Mouse (Mus musculus): ENCODE measurements at regions not wholly inside any gene's neighbourhood (a gene's known extent, or its start where the extent isn't known, plus 50 kb on each side); places are given as distances from the start of the nearest gene placed in this dataset.

DNA sequence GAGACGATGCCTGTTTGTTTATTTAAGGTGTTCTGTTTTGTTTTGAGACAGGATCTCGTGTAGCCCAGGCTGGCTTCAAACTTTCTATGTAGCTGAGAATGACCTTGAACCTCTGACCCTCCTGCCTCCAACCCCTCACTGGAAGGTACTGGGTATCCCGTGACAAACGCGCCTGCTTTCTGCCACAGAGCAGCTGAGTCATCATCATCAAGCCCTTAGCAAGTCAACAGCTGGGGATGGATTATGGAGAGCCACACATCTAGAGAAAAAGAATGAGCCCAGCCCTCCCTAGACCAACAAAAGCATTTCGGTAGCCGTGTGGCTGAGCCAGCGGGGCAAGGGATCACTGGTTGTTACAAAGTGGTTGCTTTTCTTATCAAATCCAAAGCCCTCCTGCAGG, 55.0 kb upstream of the Ssx2ip start:
- no peak for TF ChIP-seq MYOG (IDR thresholded peaks at IDR 0.05; ENCODE audit: control insufficient read depth in 1 of 3, insufficient read depth in 1 of 3, insufficient read length in 2 of 3, low read depth in 2 of 3)
- TF ChIP-seq E2F4 (IDR thresholded peaks at IDR 0.05; ENCODE audit: insufficient read depth), result no peak
- TF ChIP-seq MAX (IDR thresholded peaks at IDR 0.05; ENCODE audit: low read depth), result no peak
- no peak for TF ChIP-seq POLR2A (IDR thresholded peaks at IDR 0.05; ENCODE audit: insufficient read length, low read depth)
- TF ChIP-seq SRF (IDR thresholded peaks at IDR 0.05; ENCODE audit: control insufficient read depth, insufficient read length, low read depth), result no peak
- no peak for TF ChIP-seq POLR2AphosphoS2 (IDR thresholded peaks at IDR 0.05; ENCODE audit: insufficient read length, low read depth)
- no peak for TF ChIP-seq MYOD1 (IDR thresholded peaks at IDR 0.05; ENCODE audit: control insufficient read depth in 1 of 3, insufficient read length in 2 of 3, low read depth in 2 of 3)
